Mouse (Mus musculus): ENCODE results near the gene Rmnd1. TPM values are rescaled to one million over a fixed set of nuclear protein-coding genes. Genes with fewer than 3 reads are reported as not detected.
A peak's percentile ranks its signal among the peaks of the same experiment; 100 is the strongest.

The Rmnd1 gene
- total RNA-seq, 2 experiments from 2014 or later: 29.5 to 40.7 TPM

DNA sequence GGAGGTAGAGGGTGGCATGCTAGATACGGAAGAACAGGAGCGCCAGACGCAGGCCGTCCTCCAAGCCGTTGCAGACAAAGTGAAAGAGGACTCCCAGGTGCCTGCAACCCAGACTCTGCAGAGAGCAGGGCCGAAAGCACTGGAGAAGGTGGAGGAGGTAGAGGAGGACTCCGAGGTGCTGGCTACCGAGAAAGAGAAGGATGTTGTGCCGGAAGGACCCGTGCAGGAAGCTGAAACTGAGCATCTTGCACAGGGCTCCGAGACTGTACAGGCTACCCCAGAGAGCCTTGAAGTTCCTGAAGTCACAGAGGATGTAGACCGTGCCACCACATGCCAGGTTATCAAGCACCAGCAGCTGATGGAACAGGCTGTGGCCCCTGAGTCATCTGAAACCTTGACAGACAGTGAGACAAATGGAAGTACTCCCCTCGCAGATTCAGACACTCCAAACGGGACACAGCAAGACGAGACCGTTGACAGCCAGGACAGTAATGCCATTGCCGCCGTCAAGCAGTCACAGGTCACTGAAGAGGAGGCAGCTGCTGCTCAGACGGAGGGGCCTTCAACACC is 76.2 kb downstream of the Rmnd1 start:
- ATAC-seq (ENCODE audit: poor library complexity, severe bottlenecking): peak; percentile 52

DNA sequence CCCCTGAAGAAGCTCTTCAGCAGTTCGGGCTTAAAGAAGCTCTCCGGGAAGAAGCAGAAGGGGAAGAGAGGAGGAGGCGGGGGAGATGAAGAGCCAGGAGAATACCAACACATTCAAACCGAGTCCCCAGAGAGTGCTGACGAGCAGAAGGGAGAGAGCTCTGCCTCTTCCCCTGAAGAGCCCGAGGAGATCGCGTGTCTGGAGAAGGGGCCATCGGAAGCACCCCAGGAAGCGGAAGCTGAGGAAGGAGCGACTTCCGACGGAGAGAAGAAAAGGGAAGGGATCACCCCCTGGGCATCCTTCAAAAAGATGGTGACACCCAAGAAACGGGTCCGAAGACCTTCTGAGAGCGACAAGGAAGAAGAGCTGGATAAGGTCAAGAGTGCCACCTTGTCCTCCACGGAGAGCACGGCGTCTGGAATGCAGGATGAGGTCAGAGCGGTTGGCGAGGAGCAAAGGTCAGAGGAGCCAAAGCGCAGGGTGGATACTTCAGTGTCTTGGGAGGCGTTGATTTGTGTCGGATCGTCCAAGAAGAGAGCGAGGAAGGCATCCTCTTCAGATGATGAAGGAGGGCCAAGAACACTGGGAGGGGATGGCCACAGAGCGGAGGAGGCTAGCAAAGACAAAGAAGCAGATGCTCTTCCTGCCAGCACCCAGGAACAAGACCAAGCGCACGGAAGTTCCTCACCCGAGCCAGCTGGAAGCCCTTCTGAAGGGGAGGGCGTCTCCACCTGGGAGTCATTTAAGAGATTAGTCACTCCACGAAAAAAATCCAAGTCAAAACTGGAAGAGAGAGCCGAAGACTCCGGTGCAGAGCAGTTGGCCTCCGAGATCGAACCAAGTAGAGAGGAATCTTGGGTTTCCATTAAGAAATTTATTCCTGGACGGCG is 77.6 kb downstream of the Rmnd1 start:
- no peak for ATAC-seq (ENCODE audit: poor library complexity, severe bottlenecking)

Other genes with a start within 250 kb of the Rmnd1 start
- 0.02 and 0.18 TPM in 2 replicates for gene Akap12, start 166.0 kb downstream of the Rmnd1 start, total RNA-seq (2015)
- 0.07 and 0.41 TPM in 2 replicates for gene Akap12, start 166.0 kb downstream of the Rmnd1 start, total RNA-seq (2017)
- gene Zbtb2, start 44.3 kb downstream of the Rmnd1 start, total RNA-seq (2015): 12.8 and 14.2 TPM in 2 replicates
- gene Zbtb2, start 44.3 kb downstream of the Rmnd1 start, total RNA-seq (2017): 10.8 and 12.2 TPM in 2 replicates
- 20.8 and 26.4 TPM in 2 replicates for gene Armt1, start 79 bp upstream of the Rmnd1 start, total RNA-seq (2015)
- gene Armt1, start 79 bp upstream of the Rmnd1 start, total RNA-seq (2017): 24.4 and 27.4 TPM in 2 replicates
- gene Ccdc170, start 50.1 kb upstream of the Rmnd1 start, total RNA-seq (2015): 0.30 TPM in 1 of 2 replicates, not detected in the other
- gene Ccdc170, start 50.1 kb upstream of the Rmnd1 start, total RNA-seq (2017): 0.08 and 0.22 TPM in 2 replicates
- gene Esr1, start 179.2 kb upstream of the Rmnd1 start, total RNA-seq (2015): 3.9 and 4.0 TPM in 2 replicates
- 2.4 and 3.3 TPM in 2 replicates for gene Esr1, start 179.2 kb upstream of the Rmnd1 start, total RNA-seq (2017)